Mouse (Mus musculus) thymus, adult 2 months (tissue): ENCODE results near the gene Rce1.

Source experiments
- CTCF ChIP-seq: fragments of 200-500 bp; IDR thresholded peaks from 2 replicates; pipeline ENCODE4 v1.5.1; 2012; ENCODE audit warnings: mild to moderate bottlenecking, control low read depth, low read length, moderate library complexity, borderline replicate concordance; ENCODE audit not compliant: control insufficient read depth, poor library complexity, insufficient read depth; ENCODE audit errors: extremely low read depth
- POLR2A ChIP-seq: fragments of 200-500 bp; IDR thresholded peaks from 2 replicates; pipeline ENCODE4 v1.6.1; 2012; ENCODE audit warnings: mild to moderate bottlenecking, low read length, control low read depth, moderate library complexity; ENCODE audit not compliant: control insufficient read depth, poor library complexity, insufficient read depth; ENCODE audit errors: extremely low read depth

DNA sequence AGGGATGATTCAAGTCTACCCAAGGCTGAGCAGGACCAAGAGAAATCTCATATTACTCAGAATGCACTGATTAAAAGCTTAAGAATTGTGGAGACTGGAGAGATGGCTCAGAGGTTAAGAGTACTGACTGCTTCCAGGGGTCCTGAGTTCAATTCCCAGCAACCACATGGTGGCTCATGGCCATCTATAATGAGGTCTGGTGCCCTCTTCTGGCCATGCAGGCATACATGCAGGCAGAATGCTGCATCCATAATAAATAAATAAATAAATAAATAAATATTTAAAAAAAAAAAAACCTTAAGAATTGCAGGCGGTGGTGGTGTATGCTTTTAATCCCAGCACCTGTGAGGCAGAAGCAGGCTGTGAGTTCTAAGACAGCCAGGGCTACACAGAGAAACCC, 52.2 kb downstream of the Rce1 start:
- TF ChIP-seq CTCF (no peak), POLR2A (no peak)
